Mouse (Mus musculus): Measurements from ENCODE around the gene Rnpep. TPM values are rescaled to one million over a fixed set of nuclear protein-coding genes. Genes with fewer than 3 reads are reported as not detected.
"Not testable (repeated sequence)": the region's sequence is repeated elsewhere in the genome, so short reads cannot be mapped to it uniquely, and the experiment has no call there.

Gene Rnpep
- polyA plus RNA-seq, 1 experiment from 2014 or later: 67.4 TPM

- H3K27me3 ChIP-seq (replicated peaks; ENCODE audit: control insufficient read depth, insufficient read depth, low read length): peaks cover 6% of the 10 kb centered on the region
- DNase-seq (ENCODE audit: low spot score): no peak
- peaks cover 21% of the 10 kb centered on the region for H3K4me1 ChIP-seq (replicated peaks; ENCODE audit: control insufficient read depth, insufficient read depth, low read length)
- H3K27ac ChIP-seq (ENCODE audit: low read depth, low read length): no peak overlapping the region
- H3K9ac ChIP-seq (ENCODE audit: low read depth, low read length): no peak overlapping the region
- H3K9me3 ChIP-seq (ENCODE audit: control insufficient read depth, low read length): no peaks in the 10 kb centered on the region
- ATAC-seq (replicated peaks; ENCODE audit: low FRiP score): no peak
- no peak overlapping the region for H3K4me3 ChIP-seq (ENCODE audit: low read depth, low read length)
- 49% methylated on average over 4 of the region's 4 CpGs for WGBS
- H3K4me2 ChIP-seq: no peak overlapping the region
- no peaks in the 10 kb centered on the region for H3K36me3 ChIP-seq (ENCODE audit: control insufficient read depth, insufficient read depth, low read length)
These were observed 31.0 kb downstream of the Rnpep start for GRCm38 (mm10) chr1:135252854-135253253.

GRCm38 (mm10) chr1:135251405-135251804 is 32.5 kb downstream of the Rnpep start:
- no peak overlapping the region for H3K4me3 ChIP-seq (ENCODE audit: low read depth, low read length)
- ATAC-seq (replicated peaks; ENCODE audit: low FRiP score): no peak
- no peaks in the 10 kb centered on the region for H3K9me3 ChIP-seq (ENCODE audit: control insufficient read depth, low read length)
- peaks cover 6% of the 10 kb centered on the region; the same call in 1 of the 2 replicates for H3K27me3 ChIP-seq (replicated peaks; ENCODE audit: control insufficient read depth, insufficient read depth, low read length)
- H3K36me3 ChIP-seq (ENCODE audit: control insufficient read depth, insufficient read depth, low read length): no peaks in the 10 kb centered on the region
- no peak for DNase-seq (ENCODE audit: low spot score)
- no peak overlapping the region for H3K4me2 ChIP-seq
- no peak overlapping the region; the same call in 1 of the 2 replicates for H3K27ac ChIP-seq (ENCODE audit: low read depth, low read length)
- WGBS: 82% methylated on average over 8 of the region's 8 CpGs
- H3K4me1 ChIP-seq (replicated peaks; ENCODE audit: control insufficient read depth, insufficient read depth, low read length): peaks cover 21% of the 10 kb centered on the region
- H3K9ac ChIP-seq (ENCODE audit: low read depth, low read length): no peak overlapping the region

GRCm38 (mm10) chr1:135250706-135251105 is 33.2 kb downstream of the Rnpep start:
- H3K9ac ChIP-seq (ENCODE audit: low read depth, low read length): no peak overlapping the region
- H3K27me3 ChIP-seq (replicated peaks; ENCODE audit: control insufficient read depth, insufficient read depth, low read length): peaks cover 6% of the 10 kb centered on the region; the same call in 1 of the 2 replicates
- H3K4me3 ChIP-seq (ENCODE audit: low read depth, low read length): no peak overlapping the region
- DNase-seq (ENCODE audit: low spot score): no peak
- H3K9me3 ChIP-seq (ENCODE audit: control insufficient read depth, low read length): no peaks in the 10 kb centered on the region
- H3K4me2 ChIP-seq: peak overlapping the region; percentile 33
- WGBS: 16% methylated on average over 3 of the region's 3 CpGs
- no peaks in the 10 kb centered on the region for H3K36me3 ChIP-seq (ENCODE audit: control insufficient read depth, insufficient read depth, low read length)
- peaks cover 21% of the 10 kb centered on the region for H3K4me1 ChIP-seq (replicated peaks; ENCODE audit: control insufficient read depth, insufficient read depth, low read length)
- H3K27ac ChIP-seq (ENCODE audit: low read depth, low read length): peak overlapping the region; percentile 60; the same call in 1 of the 2 replicates
- peak; percentile 99 for ATAC-seq (replicated peaks; ENCODE audit: low FRiP score)

- 20% methylated on average over 15 of the region's 15 CpGs for WGBS
- peaks cover 21% of the 10 kb centered on the region for H3K4me1 ChIP-seq (replicated peaks; ENCODE audit: control insufficient read depth, insufficient read depth, low read length)
- no peak overlapping the region for H3K27ac ChIP-seq (ENCODE audit: low read depth, low read length)
- ATAC-seq (replicated peaks; ENCODE audit: low FRiP score) (no peak), DNase-seq (ENCODE audit: low spot score) (no peak)
- H3K4me2 ChIP-seq: peak overlapping the region; percentile 31
- no peaks in the 10 kb centered on the region for H3K9me3 ChIP-seq (ENCODE audit: control insufficient read depth, low read length)
- no peaks in the 10 kb centered on the region for H3K36me3 ChIP-seq (ENCODE audit: control insufficient read depth, insufficient read depth, low read length)
- peak overlapping the region; percentile 6; the same call in 1 of the 2 replicates for H3K9ac ChIP-seq (ENCODE audit: low read depth, low read length)
- peaks cover 6% of the 10 kb centered on the region; the same call in 1 of the 2 replicates for H3K27me3 ChIP-seq (replicated peaks; ENCODE audit: control insufficient read depth, insufficient read depth, low read length)
- no peak overlapping the region for H3K4me3 ChIP-seq (ENCODE audit: low read depth, low read length)
These were observed 35.4 kb downstream of the Rnpep start for GRCm38 (mm10) chr1:135248434-135248850.

- DNase-seq (ENCODE audit: low spot score): no peak
- Histone ChIP-seq H3K4me1 (replicated peaks; ENCODE audit: control insufficient read depth, insufficient read depth, low read length) (0 out of 2 replicates have a peak, but pooled peaks cover 2% of the 10 kb centered on the region), H3K9me3 (ENCODE audit: control insufficient read depth, low read length) (no peaks in the 10 kb centered on the region), H3K27ac (ENCODE audit: low read depth, low read length) (no peak overlapping the region), H3K4me2 (no peak overlapping the region), H3K9ac (ENCODE audit: low read depth, low read length) (no peak overlapping the region), H3K36me3 (ENCODE audit: control insufficient read depth, insufficient read depth, low read length) (no peaks in the 10 kb centered on the region), H3K27me3 (replicated peaks; ENCODE audit: control insufficient read depth, insufficient read depth, low read length) (peaks cover 6% of the 10 kb centered on the region; the same call in 1 of the 2 replicates), H3K4me3 (ENCODE audit: low read depth, low read length) (no peak overlapping the region)
- WGBS: 56% methylated on average over 8 of the region's 8 CpGs
- peak; percentile 62; the same call in 1 of the 2 replicates for ATAC-seq (replicated peaks; ENCODE audit: low FRiP score)
These were observed 39.9 kb downstream of the Rnpep start for GRCm38 (mm10) chr1:135244014-135244413.

GRCm38 (mm10) chr1:135240206-135240605 is 43.7 kb downstream of the Rnpep start:
- H3K36me3 ChIP-seq (ENCODE audit: control insufficient read depth, insufficient read depth, low read length); H3K9ac ChIP-seq (ENCODE audit: low read depth, low read length); H3K27me3 ChIP-seq (replicated peaks; ENCODE audit: control insufficient read depth, insufficient read depth, low read length); H3K4me3 ChIP-seq (ENCODE audit: low read depth, low read length); H3K27ac ChIP-seq (ENCODE audit: low read depth, low read length); H3K4me1 ChIP-seq (replicated peaks; ENCODE audit: control insufficient read depth, insufficient read depth, low read length); H3K4me2 ChIP-seq; DNase-seq (ENCODE audit: low spot score); H3K9me3 ChIP-seq (ENCODE audit: control insufficient read depth, low read length): not testable (repeated sequence)
- WGBS: 57% methylated on average over 4 of the region's 4 CpGs
- peak; percentile 80 for ATAC-seq (replicated peaks; ENCODE audit: low FRiP score)

GRCm38 (mm10) chr1:135237131-135237851 is 46.6 kb downstream of the Rnpep start:
- Histone ChIP-seq H3K9me3 (ENCODE audit: control insufficient read depth, low read length) (no peaks in the 10 kb centered on the region), H3K9ac (ENCODE audit: low read depth, low read length) (no peak overlapping the region), H3K36me3 (ENCODE audit: control insufficient read depth, insufficient read depth, low read length) (no peaks in the 10 kb centered on the region), H3K4me2 (no peak overlapping the region), H3K27ac (ENCODE audit: low read depth, low read length) (no peak overlapping the region), H3K4me1 (replicated peaks; ENCODE audit: control insufficient read depth, insufficient read depth, low read length) (no peaks in the 10 kb centered on the region; the same call in 1 of the 2 replicates), H3K4me3 (ENCODE audit: low read depth, low read length) (no peak overlapping the region), H3K27me3 (replicated peaks; ENCODE audit: control insufficient read depth, insufficient read depth, low read length) (no peaks in the 10 kb centered on the region)
- WGBS: 60% methylated on average over 12 of the region's 12 CpGs
- DNase-seq (ENCODE audit: low spot score) (no peak), ATAC-seq (replicated peaks; ENCODE audit: low FRiP score) (no peak; the same call in 1 of the 2 replicates)

- H3K9ac ChIP-seq (ENCODE audit: low read depth, low read length): no peak overlapping the region
- H3K4me2 ChIP-seq: no peak overlapping the region
- ATAC-seq (replicated peaks; ENCODE audit: low FRiP score) (no peak), DNase-seq (ENCODE audit: low spot score) (no peak)
- H3K27ac ChIP-seq (ENCODE audit: low read depth, low read length): no peak overlapping the region
- H3K27me3 ChIP-seq (replicated peaks; ENCODE audit: control insufficient read depth, insufficient read depth, low read length): no peaks in the 10 kb centered on the region
- no peaks in the 10 kb centered on the region; the same call in 1 of the 2 replicates for H3K4me1 ChIP-seq (replicated peaks; ENCODE audit: control insufficient read depth, insufficient read depth, low read length)
- WGBS: 81% methylated on average over 12 of the region's 12 CpGs
- no peaks in the 10 kb centered on the region for H3K36me3 ChIP-seq (ENCODE audit: control insufficient read depth, insufficient read depth, low read length)
- H3K4me3 ChIP-seq (ENCODE audit: low read depth, low read length): no peak overlapping the region
- no peaks in the 10 kb centered on the region for H3K9me3 ChIP-seq (ENCODE audit: control insufficient read depth, low read length)
These were observed 49.1 kb downstream of the Rnpep start for GRCm38 (mm10) chr1:135234771-135235170.

GRCm38 (mm10) chr1:135233961-135234360 is 49.9 kb downstream of the Rnpep start:
- H3K4me3 ChIP-seq (ENCODE audit: low read depth, low read length): no peak overlapping the region
- ATAC-seq (replicated peaks; ENCODE audit: low FRiP score): no peak
- no peaks in the 10 kb centered on the region for H3K9me3 ChIP-seq (ENCODE audit: control insufficient read depth, low read length)
- H3K4me2 ChIP-seq: no peak overlapping the region
- H3K9ac ChIP-seq (ENCODE audit: low read depth, low read length): no peak overlapping the region
- 86% methylated on average over 6 of the region's 6 CpGs for WGBS
- H3K27me3 ChIP-seq (replicated peaks; ENCODE audit: control insufficient read depth, insufficient read depth, low read length): no peaks in the 10 kb centered on the region
- no peaks in the 10 kb centered on the region for H3K36me3 ChIP-seq (ENCODE audit: control insufficient read depth, insufficient read depth, low read length)
- no peaks in the 10 kb centered on the region; the same call in 1 of the 2 replicates for H3K4me1 ChIP-seq (replicated peaks; ENCODE audit: control insufficient read depth, insufficient read depth, low read length)
- no peak for DNase-seq (ENCODE audit: low spot score)
- H3K27ac ChIP-seq (ENCODE audit: low read depth, low read length): no peak overlapping the region

All from liver, embryonic 11.5 days (tissue).